Mouse (Mus musculus): ENCODE results near the gene Tcn2. TPM values are rescaled to one million over a fixed set of nuclear protein-coding genes. Genes with fewer than 3 reads are reported as not detected.

Tcn2 gene
- polyA plus RNA-seq, 1 experiment, result 16.4 TPM

- TF ChIP-seq USF1 (IDR thresholded peaks at IDR 0.05; ENCODE audit: low read depth) (peak; percentile 95), MYOD1 (IDR thresholded peaks at IDR 0.05; ENCODE audit: control insufficient read depth in 1 of 3, insufficient read length in 2 of 3, low read depth in 2 of 3) (no peak), SRF (IDR thresholded peaks at IDR 0.05; ENCODE audit: control insufficient read depth, insufficient read length, low read depth) (peak; percentile 12), MYOG (IDR thresholded peaks at IDR 0.05; ENCODE audit: control insufficient read depth in 1 of 3, insufficient read depth in 1 of 3, insufficient read length in 2 of 3, low read depth in 2 of 3) (peak in 1 of 3 experiments; percentile 15)
- H3K36me3 ChIP-seq (ENCODE audit: control insufficient read depth, insufficient read depth), result peaks cover 5% of the 10 kb centered on the region
- H3ac ChIP-seq (ENCODE audit: control insufficient read depth, insufficient read length), result peak within 1 kb of the TSS; percentile 31
- peaks cover 41% of the 10 kb centered on the region for H3K79me2 ChIP-seq (ENCODE audit: control insufficient read depth, insufficient read depth)
- H3K4me2 ChIP-seq (ENCODE audit: low read depth), result peak within 1 kb of the TSS; percentile 93
- no peaks in the 10 kb centered on the region for H3K27me3 ChIP-seq (ENCODE audit: control insufficient read depth, insufficient read depth, insufficient read length)
- peak within 1 kb of the TSS; percentile 99 for H3K4me3 ChIP-seq
Observed at GRCm38 (mm10) chr11:3914109-3914840, 17.7 kb downstream of the Tcn2 start, which contains the start of gene Slc35e4. Slc35e4 (minus strand) TSS chr11:3914664.

GRCm38 (mm10) chr11:3913316-3914108 is 18.4 kb downstream of the Tcn2 start:
- Histone ChIP-seq H3ac (ENCODE audit: control insufficient read depth, insufficient read length) (peak overlapping the region; percentile 31), H3K79me2 (ENCODE audit: control insufficient read depth, insufficient read depth) (peaks cover 49% of the 10 kb centered on the region), H3K4me2 (ENCODE audit: low read depth) (peak overlapping the region; percentile 93), H3K27me3 (ENCODE audit: control insufficient read depth, insufficient read depth, insufficient read length) (no peaks in the 10 kb centered on the region), H3K4me3 (peak overlapping the region; percentile 99), H3K36me3 (ENCODE audit: control insufficient read depth, insufficient read depth) (peaks cover 5% of the 10 kb centered on the region)
- TF ChIP-seq E2F4 (IDR thresholded peaks at IDR 0.05; ENCODE audit: insufficient read depth) (peak; percentile 51), POLR2AphosphoS2 (IDR thresholded peaks at IDR 0.05; ENCODE audit: insufficient read length, low read depth) (peak; percentile 74), TCF3 (IDR thresholded peaks at IDR 0.05; ENCODE audit: insufficient read length, low read depth) (no peak), MYOD1 (IDR thresholded peaks at IDR 0.05; ENCODE audit: control insufficient read depth in 1 of 3, insufficient read length in 2 of 3, low read depth in 2 of 3) (peak in 1 of 3 experiments; percentile 62), CEBPB (IDR thresholded peaks at IDR 0.05; ENCODE audit: insufficient read depth, poor library complexity, severe bottlenecking) (no peak), MYOG (IDR thresholded peaks at IDR 0.05; ENCODE audit: control insufficient read depth in 1 of 3, insufficient read depth in 1 of 3, insufficient read length in 2 of 3, low read depth in 2 of 3) (peak in 2 of 3 experiments; percentile 25 to 69), USF1 (IDR thresholded peaks at IDR 0.05; ENCODE audit: low read depth) (no peak), MAX (IDR thresholded peaks at IDR 0.05; ENCODE audit: low read depth) (no peak), POLR2A (IDR thresholded peaks at IDR 0.05; ENCODE audit: insufficient read length, low read depth) (peak; percentile 88)

- Histone ChIP-seq H3K79me2 (ENCODE audit: control insufficient read depth, insufficient read depth) (peaks cover 55% of the 10 kb centered on the region), H3K27me3 (ENCODE audit: control insufficient read depth, insufficient read depth, insufficient read length) (no peaks in the 10 kb centered on the region), H3K36me3 (ENCODE audit: control insufficient read depth, insufficient read depth) (peaks cover 5% of the 10 kb centered on the region), H3ac (ENCODE audit: control insufficient read depth, insufficient read length) (peak overlapping the region; percentile 31), H3K4me3 (peak overlapping the region; percentile 99), H3K4me2 (ENCODE audit: low read depth) (peak overlapping the region; percentile 93)
- TF ChIP-seq MYOG (IDR thresholded peaks at IDR 0.05; ENCODE audit: control insufficient read depth in 1 of 3, insufficient read depth in 1 of 3, insufficient read length in 2 of 3, low read depth in 2 of 3), result peak in 1 of 3 experiments; percentile 28
- TF ChIP-seq MAX (IDR thresholded peaks at IDR 0.05; ENCODE audit: low read depth), result no peak
- peak; percentile 42 for TF ChIP-seq POLR2A (IDR thresholded peaks at IDR 0.05; ENCODE audit: insufficient read length, low read depth)
- TF ChIP-seq SRF (IDR thresholded peaks at IDR 0.05; ENCODE audit: control insufficient read depth, insufficient read length, low read depth), result no peak
- TF ChIP-seq MYOD1 (IDR thresholded peaks at IDR 0.05; ENCODE audit: control insufficient read depth in 1 of 3, insufficient read length in 2 of 3, low read depth in 2 of 3), result peak in 1 of 3 experiments; percentile 10
Observed at GRCm38 (mm10) chr11:3912875-3913271, 19.1 kb downstream of the Tcn2 start.

- no peak for TF ChIP-seq USF1 (IDR thresholded peaks at IDR 0.05; ENCODE audit: low read depth)
- TF ChIP-seq TCF3 (IDR thresholded peaks at IDR 0.05; ENCODE audit: insufficient read length, low read depth), result no peak
- no peak for TF ChIP-seq REST (IDR thresholded peaks at IDR 0.05; ENCODE audit: insufficient read depth, insufficient read length)
- no peak for TF ChIP-seq MAX (IDR thresholded peaks at IDR 0.05; ENCODE audit: low read depth)
- no peak for TF ChIP-seq E2F4 (IDR thresholded peaks at IDR 0.05; ENCODE audit: insufficient read depth)
- no peak for TF ChIP-seq TCF12 (IDR thresholded peaks at IDR 0.05; ENCODE audit: insufficient read depth, poor library complexity, severe bottlenecking)
- peak in 2 of 3 experiments; percentile 0 to 3 for TF ChIP-seq MYOG (IDR thresholded peaks at IDR 0.05; ENCODE audit: control insufficient read depth in 1 of 3, insufficient read depth in 1 of 3, insufficient read length in 2 of 3, low read depth in 2 of 3)
- TF ChIP-seq POLR2AphosphoS2 (IDR thresholded peaks at IDR 0.05; ENCODE audit: insufficient read length, low read depth), result peak; percentile 75
- TF ChIP-seq CEBPB (IDR thresholded peaks at IDR 0.05; ENCODE audit: insufficient read depth, poor library complexity, severe bottlenecking), result no peak
- TF ChIP-seq SRF (IDR thresholded peaks at IDR 0.05; ENCODE audit: control insufficient read depth, insufficient read length, low read depth), result no peak
- no peak for TF ChIP-seq POLR2A (IDR thresholded peaks at IDR 0.05; ENCODE audit: insufficient read length, low read depth)
- TF ChIP-seq MYOD1 (IDR thresholded peaks at IDR 0.05; ENCODE audit: control insufficient read depth in 1 of 3, insufficient read length in 2 of 3, low read depth in 2 of 3), result peak in 1 of 3 experiments; percentile 33
- Histone ChIP-seq H3K4me3 (peak overlapping the region; percentile 99), H3K79me2 (ENCODE audit: control insufficient read depth, insufficient read depth) (peaks cover 61% of the 10 kb centered on the region), H3ac (ENCODE audit: control insufficient read depth, insufficient read length) (peak overlapping the region; percentile 31), H3K27me3 (ENCODE audit: control insufficient read depth, insufficient read depth, insufficient read length) (no peaks in the 10 kb centered on the region), H3K4me2 (ENCODE audit: low read depth) (peak overlapping the region; percentile 93), H3K36me3 (ENCODE audit: control insufficient read depth, insufficient read depth) (peaks cover 5% of the 10 kb centered on the region)
Observed at GRCm38 (mm10) chr11:3912100-3912874, 19.7 kb downstream of the Tcn2 start.
